In the genomic region with DNA sequence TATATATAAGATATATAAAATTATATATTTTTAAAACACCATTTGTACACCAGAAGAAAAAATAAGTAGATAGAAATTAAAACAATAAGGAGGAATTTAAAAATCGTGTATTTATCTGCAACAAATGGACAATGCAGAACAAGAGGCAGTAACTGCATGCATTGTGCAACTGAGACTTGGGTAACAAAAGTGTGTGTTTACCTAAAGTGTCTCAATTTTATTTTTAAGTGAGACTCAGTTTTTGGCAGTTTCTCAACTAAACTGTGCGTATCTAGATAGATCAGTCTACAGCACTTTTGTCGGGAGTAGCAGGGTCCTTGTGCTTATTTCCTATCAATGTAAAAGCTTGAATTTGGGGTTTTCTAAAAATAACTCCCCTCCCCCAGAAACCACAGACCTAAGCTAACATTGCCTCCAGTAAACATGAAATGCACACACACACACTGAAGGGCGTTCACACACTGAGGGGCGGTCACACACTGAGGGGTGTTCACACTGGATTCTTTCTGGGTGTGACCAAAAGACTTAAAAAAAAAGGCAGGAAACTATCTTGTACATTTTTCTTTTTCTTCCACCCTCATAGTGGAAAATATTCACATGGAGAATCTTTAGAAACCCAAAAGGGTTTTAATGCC, we compare ENCODE assay signal across 23 mouse cellular contexts.
DNase-seq lines count a peak whose midpoint lies in the region; ATAC-seq lines count a peak whose summit lies in the region.
"Had no signal": no experiment of that assay in that cellular context is flagged by ENCODE, and none has a peak within 500 bp of the region (broad histone marks: within the 10 kb centered on the region; RNA-seq: fewer than 3 reads in every experiment).

No protein-coding gene starts in this region.

- no peak overlapping the region for H3K4me2 ChIP-seq in liver, embryonic 13.5 days
- H3K4me2 ChIP-seq: embryonic facial prominence, embryonic 15.5 days; heart, embryonic 13.5 days; hindbrain, embryonic 15.5 days; kidney, embryonic 15.5 days; neural tube, embryonic 12.5 days had no signal

- WGBS in liver, embryonic 13.5 days (ENCODE audit: insufficient replicate concordance), result 28% methylated on average over 5 of the region's 5 CpGs
- WGBS in hindbrain, embryonic 10.5 days, result 92% methylated on average over 5 of the region's 5 CpGs

- ATAC-seq in common myeloid progenitor, adult 5-6 weeks (replicated peaks; ENCODE audit: low read depth, poor library complexity, severe bottlenecking), result peak; percentile 60; the same call in 1 of the 2 replicates
- 0 out of 2 replicates have a peak, but pooled peaks have one; percentile 50 for ATAC-seq in liver, embryonic 13.5 days (ENCODE audit: low read depth)
- ATAC-seq in neutrophil, adult 5-6 weeks (ENCODE audit: extremely low read depth, insufficient number of reproducible peaks, low FRiP score, poor library complexity, severe bottlenecking), result peak; percentile 45; the same call in 1 of the 2 replicates
- ATAC-seq: intestine, postnatal 0 days had no signal

- peaks cover 6% of the 10 kb centered on the region; the same call in 1 of the 2 replicates for H3K4me1 ChIP-seq in liver, embryonic 13.5 days (replicated peaks)
- H3K4me1 ChIP-seq in hindbrain, embryonic 10.5 days (replicated peaks), result no peaks in the 10 kb centered on the region
- H3K4me1 ChIP-seq: embryonic facial prominence, embryonic 15.5 days; forebrain, embryonic 10.5 days; heart, embryonic 13.5 days; hindbrain, embryonic 15.5 days; kidney, embryonic 15.5 days; neural tube, embryonic 12.5 days had no signal

- no peaks in the 10 kb centered on the region for H3K27me3 ChIP-seq in liver, embryonic 13.5 days
- no peaks in the 10 kb centered on the region for H3K27me3 ChIP-seq in hindbrain, embryonic 10.5 days (ENCODE audit: insufficient read depth, poor library complexity, severe bottlenecking)
- H3K27me3 ChIP-seq: embryonic facial prominence, embryonic 15.5 days; heart, embryonic 13.5 days; hindbrain, embryonic 15.5 days; kidney, embryonic 15.5 days; neural tube, embryonic 12.5 days had no signal

- no peak overlapping the region for H3K9ac ChIP-seq in liver, embryonic 13.5 days
- H3K9ac ChIP-seq: embryonic facial prominence, embryonic 15.5 days; heart, embryonic 13.5 days; hindbrain, embryonic 15.5 days; kidney, embryonic 15.5 days; neural tube, embryonic 12.5 days had no signal

- H3K36me3 ChIP-seq in liver, embryonic 13.5 days, result no peaks in the 10 kb centered on the region
- H3K36me3 ChIP-seq in hindbrain, embryonic 10.5 days, result no peaks in the 10 kb centered on the region
- H3K36me3 ChIP-seq: embryonic facial prominence, embryonic 15.5 days; forebrain, embryonic 10.5 days; heart, embryonic 13.5 days; hindbrain, embryonic 15.5 days; kidney, embryonic 15.5 days; neural tube, embryonic 12.5 days had no signal

- no peaks in the 10 kb centered on the region for H3K9me3 ChIP-seq in liver, embryonic 13.5 days (replicated peaks)
- H3K9me3 ChIP-seq in hindbrain, embryonic 10.5 days, result no peaks in the 10 kb centered on the region
- H3K9me3 ChIP-seq: embryonic facial prominence, embryonic 15.5 days; forebrain, embryonic 10.5 days; heart, embryonic 13.5 days; hindbrain, embryonic 15.5 days; kidney, embryonic 15.5 days; neural tube, embryonic 12.5 days had no signal

- peak; percentile 56 for DNase-seq in lung, postnatal 36 days
- no peak for DNase-seq in lung, postnatal 4 days
- no peak for DNase-seq in liver, embryonic 13.5 days
- no peak for DNase-seq in thymus, postnatal 4 days
- DNase-seq in left cerebral cortex, adult 18-20 months (ENCODE audit: low spot score in 2 of 2), result no peak
- no peak for DNase-seq in hindbrain, embryonic 10.5 days (ENCODE audit: low spot score)
- DNase-seq: adrenal gland, postnatal 36 days; cerebellum, adult 9-11 months; gastrocnemius, postnatal 10 days; heart, adult 18-20 months; kidney, postnatal 4 days; layer of hippocampus, adult 9-11 months; spleen, adult 18-20 months; thymus, postnatal 36 days had no signal

- no peak overlapping the region for H3K27ac ChIP-seq in liver, embryonic 13.5 days
- no peak overlapping the region for H3K27ac ChIP-seq in hindbrain, embryonic 10.5 days
- H3K27ac ChIP-seq: embryonic facial prominence, embryonic 15.5 days; forebrain, embryonic 10.5 days; heart, embryonic 13.5 days; hindbrain, embryonic 15.5 days; kidney, embryonic 15.5 days; neural tube, embryonic 12.5 days had no signal

- H3K4me3 ChIP-seq in liver, embryonic 13.5 days (replicated peaks), result no peak overlapping the region
- no peak overlapping the region for H3K4me3 ChIP-seq in hindbrain, embryonic 10.5 days
- H3K4me3 ChIP-seq: embryonic facial prominence, embryonic 15.5 days; forebrain, embryonic 10.5 days; heart, embryonic 13.5 days; hindbrain, embryonic 15.5 days; kidney, embryonic 15.5 days; neural tube, embryonic 12.5 days had no signal
